Mouse (Mus musculus): Measurements from ENCODE around the gene Olfr39.
"Not testable (repeated sequence)": the region's sequence is repeated elsewhere in the genome, so short reads cannot be mapped to it uniquely, and the experiment has no call there.

The Olfr39 gene

DNA sequence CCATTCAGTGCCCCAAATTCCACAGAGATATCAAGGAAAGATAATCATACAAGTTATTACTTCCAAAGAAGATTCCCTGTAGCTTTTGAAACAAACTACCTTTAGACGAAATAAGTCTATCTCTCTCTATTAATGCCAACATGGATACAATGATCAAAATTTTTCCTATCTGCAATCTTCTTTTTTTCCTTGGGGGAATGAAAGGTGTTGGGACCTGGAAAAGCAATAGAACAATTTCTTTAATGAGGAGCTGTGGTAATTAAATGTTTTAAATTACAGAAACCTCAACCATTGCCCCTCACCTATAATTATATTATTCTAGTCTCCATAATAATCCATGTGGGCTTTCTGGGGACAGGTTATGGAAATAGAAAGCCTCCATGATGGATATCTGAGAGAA lies at the start of gene Olfr39:
TSS of gene Olfr39 (plus strand) at position 301 of the 400 bp plus-strand sequence.
- no peak for ATAC-seq (ENCODE audit: low TSS enrichment)

DNA sequence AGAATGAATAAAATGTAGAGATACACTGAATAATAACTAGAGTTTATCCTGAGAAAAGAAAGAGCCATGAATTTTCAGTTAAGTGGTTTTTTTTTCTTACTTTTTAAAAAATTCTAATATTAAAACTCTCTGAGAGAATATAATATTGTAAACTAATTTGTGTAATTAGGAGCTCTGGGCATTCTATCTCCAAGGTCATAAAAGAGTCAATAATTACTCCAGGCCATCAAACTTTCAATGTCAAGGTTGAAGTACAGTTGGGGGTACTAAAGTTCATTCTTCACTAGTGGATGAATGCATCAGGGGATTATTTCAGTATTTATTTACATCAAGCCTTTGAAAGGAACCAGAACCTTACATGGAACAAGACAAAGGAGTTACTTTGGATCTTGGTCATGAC lies 45.3 kb upstream of the Olfr39 start, which contains the start of gene Olfr872:
TSS of gene Olfr872 (plus strand) at position 301 of the 400 bp plus-strand sequence.
- no peak for ATAC-seq (ENCODE audit: low TSS enrichment)

DNA sequence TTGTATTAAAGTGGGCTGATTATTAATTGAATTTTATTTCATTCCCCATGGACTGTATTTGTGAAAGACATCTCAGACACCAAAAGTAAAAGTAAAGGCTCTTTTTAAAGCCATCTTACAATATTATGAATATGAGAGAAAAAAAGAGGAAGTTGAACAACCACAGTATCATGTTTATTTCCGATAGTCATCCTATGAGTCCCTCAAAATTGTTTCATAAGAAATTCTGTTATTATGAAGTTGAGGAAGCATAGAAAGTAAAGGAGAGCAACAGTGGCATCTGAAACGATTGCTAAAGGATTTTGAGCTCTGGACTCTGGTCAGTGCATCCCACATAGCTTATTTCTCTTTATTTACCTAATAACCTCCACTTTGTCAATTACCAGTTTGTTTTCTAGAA lies 44.8 kb upstream of the Olfr39 start:
- no peak for ATAC-seq (ENCODE audit: low TSS enrichment)

- ATAC-seq (ENCODE audit: low TSS enrichment): not testable (repeated sequence)
Observed at GRCm38 (mm10) chr9:20295562-20295961, 13.4 kb downstream of the Olfr39 start.

DNA sequence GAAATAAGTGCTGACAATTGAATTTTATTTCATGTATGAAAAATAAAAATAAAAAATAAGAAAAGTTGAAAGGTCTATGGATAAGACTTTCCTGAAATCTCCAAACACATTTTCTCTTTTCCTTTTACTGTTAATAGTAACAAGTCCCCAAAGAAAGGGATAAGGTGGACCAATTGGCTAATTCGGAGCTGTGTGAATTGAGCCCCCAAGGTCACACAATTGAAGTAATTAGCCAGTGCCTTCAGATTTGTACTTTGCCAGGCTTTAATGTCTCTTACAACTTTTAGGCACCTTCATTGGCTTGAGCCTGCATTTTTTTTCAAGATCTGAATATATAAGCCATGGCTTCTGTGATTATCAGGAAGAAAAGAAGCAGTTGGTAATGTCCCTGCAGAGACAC lies 16.1 kb downstream of the Olfr39 start, which contains the start of gene Olfr873:
TSS of gene Olfr873 (plus strand) at position 301 of the 400 bp plus-strand sequence.
- no peak for ATAC-seq (ENCODE audit: low TSS enrichment)

DNA sequence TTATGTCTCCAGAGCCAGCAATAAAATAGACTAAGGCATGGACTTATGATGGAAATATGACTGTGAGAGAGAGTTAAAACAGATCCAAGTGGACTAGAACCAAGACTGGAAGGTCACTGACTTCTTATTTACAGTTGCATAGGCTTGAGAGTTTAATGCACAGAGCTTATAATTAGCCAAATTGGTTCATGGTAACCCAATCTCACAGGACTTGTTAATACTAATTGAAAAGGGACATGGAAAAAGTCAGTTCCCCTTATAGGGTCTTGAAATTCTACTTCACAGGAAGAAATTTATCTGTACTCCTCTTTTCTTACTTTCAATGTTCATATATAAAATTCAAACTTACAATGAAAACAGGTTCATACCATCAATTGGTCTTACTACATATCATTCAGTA lies 53.8 kb downstream of the Olfr39 start, which contains the start of gene Olfr18:
TSS of gene Olfr18 (minus strand) at position 101 of the 400 bp plus-strand sequence.
- no peak for ATAC-seq (ENCODE audit: low TSS enrichment)

Data from frontal cortex, adult (tissue).